Mouse (Mus musculus) intestine, embryonic 16.5 days (tissue): ENCODE measurements at regions not wholly inside any gene's neighbourhood (a gene's known extent, or its start where the extent isn't known, plus 50 kb on each side); places are given as distances from the start of the nearest gene placed in this dataset.
A peak's percentile ranks its signal among the peaks of the same experiment; 100 is the strongest.

ENCODE experiments used
- ATAC-seq: fragments of 200-750 bp; cut with Nextera tagmentation; 2 replicates; pipeline ENCODE4 v1.8.0; 2017; ENCODE audit warnings: moderate TSS enrichment, moderate library complexity
- H3K27ac ChIP-seq: fragments of 300-500 bp; sonication (generic); 2 replicates; pipeline ENCODE4 v1.5.1; 2014; ENCODE audit warnings: mild to moderate bottlenecking, low read length
- H3K27me3 ChIP-seq: fragments of 300-500 bp; sonication (generic); replicated peaks from 2 replicates; pipeline ENCODE4 v1.6.1; 2014; ENCODE audit warnings: low read length, control low read depth, mixed read lengths; ENCODE audit not compliant: control insufficient read depth, insufficient read depth
- H3K36me3 ChIP-seq: fragments of 300-500 bp; sonication (generic); 2 replicates; pipeline ENCODE4 v1.6.1; 2014; ENCODE audit warnings: low read length, control low read depth; ENCODE audit not compliant: control insufficient read depth, insufficient read depth
- H3K4me1 ChIP-seq: fragments of 300-500 bp; sonication (generic); 2 replicates; pipeline ENCODE4 v1.6.1; 2014; ENCODE audit warnings: low read length, control low read depth, mixed read lengths; ENCODE audit not compliant: control insufficient read depth, insufficient read depth
- H3K4me2 ChIP-seq: fragments of 300-500 bp; sonication (generic); 2 replicates; pipeline ENCODE4 v1.6.1; 2014; ENCODE audit warnings: low read depth, low read length, control low read depth
- H3K4me3 ChIP-seq: fragments of 300-500 bp; sonication (generic); 2 replicates; pipeline ENCODE4 v1.5.1; 2014; ENCODE audit warnings: mild to moderate bottlenecking, low read length
- H3K9ac ChIP-seq: fragments of 300-500 bp; sonication (generic); 2 replicates; pipeline ENCODE4 v1.6.1; 2014; ENCODE audit warnings: low read depth, low read length
- H3K9me3 ChIP-seq: fragments of 300-500 bp; sonication (generic); 2 replicates; pipeline ENCODE4 v1.6.1; 2016; ENCODE audit warnings: low read length, control low read depth; ENCODE audit not compliant: control insufficient read depth
- WGBS: fragments of 180-500 bp; shearing (Covaris S2); extraction: QIAGEN DNeasy Blood & Tissue Kit; methylation state at CpG from one replicate; pipeline ENCODE4 v1.1.7; 2014; 5-methylcytosine and 5-hydroxymethylcytosine counted together

- H3K4me3 ChIP-seq, result no peak overlapping the region
- no peaks in the 10 kb centered on the region for H3K36me3 ChIP-seq
- no peak overlapping the region for H3K4me2 ChIP-seq
- H3K4me1 ChIP-seq, result no peaks in the 10 kb centered on the region
- H3K27ac ChIP-seq, result no peak overlapping the region
- ATAC-seq, result no peak
- no peaks in the 10 kb centered on the region for H3K9me3 ChIP-seq
- no peak overlapping the region for H3K9ac ChIP-seq
- H3K27me3 ChIP-seq, result no peaks in the 10 kb centered on the region
- WGBS, result 57% methylated on average over 4 of the region's 4 CpGs
Observed at GRCm38 (mm10) chr13:31254016-31254415, 280.0 kb downstream of the Gm5447 start.

DNA sequence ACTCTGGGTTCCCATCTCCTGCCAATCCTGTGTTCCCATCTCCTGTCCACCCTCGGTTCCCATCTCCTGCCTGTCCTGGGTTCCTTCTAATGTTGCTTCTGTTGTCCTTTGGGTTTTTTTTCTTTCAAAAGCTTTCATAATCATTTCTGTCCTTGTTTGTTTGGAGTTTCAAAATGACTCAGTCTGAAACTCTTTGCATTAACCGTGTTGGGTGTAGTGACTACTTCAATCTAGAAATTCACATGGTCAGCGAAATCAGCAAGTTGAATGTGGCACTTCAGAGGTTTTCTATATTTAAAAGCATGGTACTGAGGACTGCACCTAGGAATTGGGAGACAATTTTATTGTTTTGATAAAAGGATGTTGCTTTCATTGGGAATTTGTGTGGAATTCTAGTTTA is 280.7 kb downstream of the Gm5447 start:
- no peak for ATAC-seq
- H3K4me2 ChIP-seq, result no peak overlapping the region
- no peaks in the 10 kb centered on the region for H3K4me1 ChIP-seq
- no peak overlapping the region for H3K9ac ChIP-seq
- no peak overlapping the region for H3K27ac ChIP-seq
- no peaks in the 10 kb centered on the region for H3K36me3 ChIP-seq
- no peaks in the 10 kb centered on the region for H3K27me3 ChIP-seq
- H3K4me3 ChIP-seq, result no peak overlapping the region
- no peaks in the 10 kb centered on the region for H3K9me3 ChIP-seq
- WGBS, result 87% methylated on average over 3 of the region's 3 CpGs

GRCm38 (mm10) chr13:31255506-31255905 is 281.5 kb downstream of the Gm5447 start:
- Histone ChIP-seq H3K4me2 (no peak overlapping the region), H3K4me3 (no peak overlapping the region), H3K36me3 (no peaks in the 10 kb centered on the region), H3K9me3 (no peaks in the 10 kb centered on the region), H3K9ac (no peak overlapping the region), H3K27ac (no peak overlapping the region), H3K4me1 (no peaks in the 10 kb centered on the region), H3K27me3 (no peaks in the 10 kb centered on the region)
- no peak for ATAC-seq
- WGBS, result 95% methylated on average over 3 of the region's 3 CpGs

DNA sequence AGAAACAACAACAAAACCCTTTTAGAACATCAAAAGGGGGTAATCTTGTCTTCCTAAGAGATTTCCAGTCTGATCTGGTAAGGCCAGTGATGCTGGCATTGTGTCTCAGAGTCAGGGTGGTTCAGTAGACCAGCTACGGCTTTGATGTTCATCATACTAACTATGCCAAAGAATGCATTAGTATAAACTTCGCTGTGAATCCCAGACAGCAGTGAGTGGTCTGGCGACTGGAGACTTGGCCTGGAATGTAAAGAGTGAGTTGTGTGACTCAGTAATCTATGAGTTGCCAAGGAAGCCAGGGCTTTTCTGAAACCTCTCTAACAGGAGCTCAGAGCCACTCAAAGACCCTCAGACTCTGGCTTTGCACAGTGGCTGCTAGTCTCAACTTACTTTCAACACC is 288.1 kb upstream of the Foxq1 start:
- no peaks in the 10 kb centered on the region for H3K4me1 ChIP-seq
- no peak for ATAC-seq
- no peaks in the 10 kb centered on the region for H3K27me3 ChIP-seq
- H3K36me3 ChIP-seq, result no peaks in the 10 kb centered on the region
- no peak overlapping the region for H3K4me3 ChIP-seq
- 55% methylated on average over 3 of the region's 3 CpGs for WGBS
- no peaks in the 10 kb centered on the region for H3K9me3 ChIP-seq
- H3K9ac ChIP-seq, result no peak overlapping the region
- no peak overlapping the region for H3K27ac ChIP-seq
- H3K4me2 ChIP-seq, result no peak overlapping the region

DNA sequence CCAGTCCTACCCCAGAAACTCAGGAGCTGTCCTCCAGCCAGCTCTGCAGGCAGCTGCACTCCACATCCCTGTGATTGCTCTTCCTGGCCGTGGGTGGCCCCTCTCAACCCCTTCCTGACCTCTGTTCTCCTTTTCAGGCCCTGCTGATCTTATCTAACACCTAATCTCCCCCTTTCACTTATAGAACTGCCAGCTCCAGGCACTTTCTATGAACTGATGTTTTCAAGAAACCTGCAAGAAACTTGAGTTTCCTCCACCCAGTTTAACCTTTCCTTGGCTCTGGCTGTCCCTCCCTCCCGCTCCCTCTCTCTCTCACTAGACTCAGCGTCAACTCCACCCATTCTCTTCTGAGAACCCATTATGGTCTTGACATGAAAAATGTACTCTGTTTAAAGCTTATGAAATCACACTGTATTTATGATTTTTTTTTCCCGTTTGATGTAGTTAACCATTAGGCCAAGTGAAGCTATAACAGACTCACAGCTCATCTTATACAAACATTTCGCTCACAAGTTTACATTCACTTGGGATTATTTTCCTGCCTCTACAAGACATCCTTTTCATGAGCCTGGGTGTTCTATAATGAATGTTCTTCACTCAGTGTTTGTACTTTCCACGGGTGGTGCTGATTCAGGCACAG is 279.8 kb upstream of the Foxq1 start:
- Histone ChIP-seq H3K4me1 (peaks cover 6% of the 10 kb centered on the region), H3K27ac (peak overlapping the region; percentile 34), H3K9me3 (no peaks in the 10 kb centered on the region), H3K4me2 (no peak overlapping the region), H3K27me3 (no peaks in the 10 kb centered on the region), H3K9ac (no peak overlapping the region), H3K4me3 (no peak overlapping the region), H3K36me3 (no peaks in the 10 kb centered on the region)
- 25% methylated on average over 6 of the region's 6 CpGs for WGBS
- ATAC-seq, result peak; percentile 66

GRCm38 (mm10) chr13:31290630-31291029 is 265.3 kb upstream of the Foxq1 start:
- no peak for ATAC-seq
- WGBS, result 89% methylated on average over 7 of the region's 7 CpGs

GRCm38 (mm10) chr13:31292584-31293387 is 263.1 kb upstream of the Foxq1 start:
- no peak overlapping the region for H3K9ac ChIP-seq
- 83% methylated on average over 13 of the region's 13 CpGs for WGBS
- no peaks in the 10 kb centered on the region for H3K36me3 ChIP-seq
- no peaks in the 10 kb centered on the region for H3K27me3 ChIP-seq
- no peak overlapping the region for H3K4me2 ChIP-seq
- ATAC-seq, result no peak
- H3K27ac ChIP-seq, result no peak overlapping the region
- H3K4me3 ChIP-seq, result no peak overlapping the region
- H3K4me1 ChIP-seq, result no peaks in the 10 kb centered on the region
- H3K9me3 ChIP-seq, result no peaks in the 10 kb centered on the region

More at GRCm38 (mm10) chr13:31290630-31291029, 265.3 kb upstream of the Foxq1 start:
- no peak overlapping the region for H3K9ac ChIP-seq
- no peaks in the 10 kb centered on the region for H3K36me3 ChIP-seq
- no peaks in the 10 kb centered on the region for H3K4me1 ChIP-seq
- H3K4me2 ChIP-seq, result no peak overlapping the region
- H3K4me3 ChIP-seq, result no peak overlapping the region
- no peaks in the 10 kb centered on the region for H3K9me3 ChIP-seq
- no peak overlapping the region for H3K27ac ChIP-seq
- H3K27me3 ChIP-seq, result no peaks in the 10 kb centered on the region

GRCm38 (mm10) chr13:31294011-31294410 is 261.9 kb upstream of the Foxq1 start:
- no peak overlapping the region for H3K4me2 ChIP-seq
- H3K4me3 ChIP-seq, result no peak overlapping the region
- H3K9ac ChIP-seq, result no peak overlapping the region
- no peak for ATAC-seq
- no peaks in the 10 kb centered on the region for H3K9me3 ChIP-seq
- no peaks in the 10 kb centered on the region for H3K27me3 ChIP-seq
- H3K4me1 ChIP-seq, result no peaks in the 10 kb centered on the region
- H3K36me3 ChIP-seq, result no peaks in the 10 kb centered on the region
- WGBS, result 84% methylated on average over 7 of the region's 7 CpGs
- H3K27ac ChIP-seq, result no peak overlapping the region

DNA sequence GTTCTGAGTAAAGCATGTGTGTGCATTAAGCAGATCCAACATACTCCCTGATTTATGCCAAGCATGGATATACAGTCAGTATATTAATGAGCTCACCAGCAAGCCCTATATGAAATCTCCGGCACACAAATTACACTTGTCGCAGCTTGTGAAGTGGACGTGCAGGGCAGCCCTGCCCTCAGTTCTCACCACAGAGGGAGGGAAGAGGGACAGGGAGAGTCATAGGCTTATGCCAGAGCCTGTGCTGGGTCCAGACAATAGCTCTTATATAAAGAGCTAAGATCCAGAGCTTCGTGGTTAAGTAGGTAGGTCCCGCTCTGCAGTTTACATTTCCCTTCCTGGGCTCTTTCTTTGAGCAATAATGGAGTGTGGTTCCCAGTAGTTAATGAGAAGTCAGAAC is 252.7 kb upstream of the Foxq1 start:
- H3K36me3 ChIP-seq, result no peaks in the 10 kb centered on the region
- H3K4me2 ChIP-seq, result no peak overlapping the region
- H3K27ac ChIP-seq, result no peak overlapping the region
- H3K27me3 ChIP-seq, result no peaks in the 10 kb centered on the region; the same call in 1 of the 2 replicates
- no peaks in the 10 kb centered on the region for H3K9me3 ChIP-seq
- no peak overlapping the region for H3K9ac ChIP-seq
- no peaks in the 10 kb centered on the region for H3K4me1 ChIP-seq
- 57% methylated on average over 5 of the region's 5 CpGs for WGBS
- H3K4me3 ChIP-seq, result no peak overlapping the region
- ATAC-seq, result no peak
